Mouse (Mus musculus) retina, adult 2 months (tissue): ENCODE measurements at regions not wholly inside any gene's neighbourhood (a gene's known extent, or its start where the extent isn't known, plus 50 kb on each side); places are given as distances from the start of the nearest gene placed in this dataset.

Source experiments
- DNase-seq: peaks from one replicate; pipeline ENCODE4 v3.0.0-alpha.2; 2012; ENCODE audit warnings: low read depth, low spot score

- no peak for DNase-seq
Observed at GRCm38 (mm10) chr3:148443012-148443411, 547.3 kb downstream of the Adgrl2 start.

GRCm38 (mm10) chr3:148434033-148434432, 556.3 kb downstream of the Adgrl2 start:
- no peak for DNase-seq

GRCm38 (mm10) chr3:148429012-148429865, 561.1 kb downstream of the Adgrl2 start:
- no peak for DNase-seq

- no peak for DNase-seq
Observed at GRCm38 (mm10) chr3:148424089-148424488, 566.3 kb downstream of the Adgrl2 start.

GRCm38 (mm10) chr3:148423383-148423782, 567.0 kb downstream of the Adgrl2 start:
- DNase-seq: no peak

- DNase-seq: no peak
Observed at GRCm38 (mm10) chr3:148422720-148423119, 567.6 kb downstream of the Adgrl2 start.

- DNase-seq: no peak
Observed at GRCm38 (mm10) chr3:148422205-148422604, 568.1 kb downstream of the Adgrl2 start.

- DNase-seq: no peak
Observed at GRCm38 (mm10) chr3:148420303-148420702, 570.1 kb downstream of the Adgrl2 start.

- DNase-seq: no peak
Observed at GRCm38 (mm10) chr3:148419462-148420074, 570.8 kb downstream of the Adgrl2 start.

GRCm38 (mm10) chr3:148418067-148418466, 572.3 kb downstream of the Adgrl2 start:
- DNase-seq: no peak

- no peak for DNase-seq
Observed at GRCm38 (mm10) chr3:148415443-148415842, 574.9 kb downstream of the Adgrl2 start.

- DNase-seq: no peak
Observed at GRCm38 (mm10) chr3:148413027-148413426, 577.3 kb downstream of the Adgrl2 start.

- no peak for DNase-seq
Observed at GRCm38 (mm10) chr3:148412191-148412590, 578.2 kb downstream of the Adgrl2 start.

- DNase-seq: no peak
Observed at GRCm38 (mm10) chr3:148398349-148398748, 592.0 kb downstream of the Adgrl2 start.

GRCm38 (mm10) chr3:148387550-148387949, 602.8 kb downstream of the Adgrl2 start:
- DNase-seq: no peak

- no peak for DNase-seq
Observed at GRCm38 (mm10) chr3:148385712-148386111, 604.6 kb downstream of the Adgrl2 start.

- no peak for DNase-seq
Observed at GRCm38 (mm10) chr3:148381057-148381456, 609.3 kb downstream of the Adgrl2 start.

GRCm38 (mm10) chr3:148363331-148363730, 627.0 kb downstream of the Adgrl2 start:
- DNase-seq: no peak

GRCm38 (mm10) chr3:148362453-148362864, 627.9 kb downstream of the Adgrl2 start:
- no peak for DNase-seq

- no peak for DNase-seq
Observed at GRCm38 (mm10) chr3:148343633-148344361, 646.6 kb downstream of the Adgrl2 start.

- no peak for DNase-seq
Observed at GRCm38 (mm10) chr3:148343256-148343632, 647.1 kb downstream of the Adgrl2 start.

- no peak for DNase-seq
Observed at GRCm38 (mm10) chr3:148339258-148339657, 651.1 kb downstream of the Adgrl2 start.
